Mouse (Mus musculus): Measurements from ENCODE around the gene Olfr119.

GRCm38 (mm10) chr17:37721508-37721907 is 25.1 kb downstream of the Olfr119 start, which contains the start of gene Olfr120:
- TF ChIP-seq CTCF (IDR thresholded peaks at IDR 0.05; ENCODE audit: low read depth, low read length) (no peak), POLR2A (IDR thresholded peaks at IDR 0.05; ENCODE audit: extremely low read depth, insufficient read depth, low read length) (no peak)
